Mouse (Mus musculus) gastrocnemius, postnatal 4 days (tissue): ENCODE data around the gene Arsg. TPM values are rescaled to one million over a fixed set of nuclear protein-coding genes. Genes with fewer than 3 reads are reported as not detected.

Source experiments
- DNase-seq, 2 experiments: peaks; one replicate each; pipeline ENCODE4 v3.0.0; 2021 to 2022; ENCODE audit warnings: low spot score in 2 of 2, mixed read lengths in 2 of 2
- total RNA-seq, 2 experiments: library from RNA; stranded (reverse); gene quantifications; 2 replicates each; pipeline ENCODE4 v1.2.3; 2021

Arsg gene
- total RNA-seq, 2 experiments from 2014 or later, result 11.3 to 12.4 TPM

GRCm38 (mm10) chr11:109494890-109495770, 22.0 kb downstream of the Arsg start:
- DNase-seq, result no peak

- no peak for DNase-seq
Observed at GRCm38 (mm10) chr11:109495771-109496474, 22.7 kb downstream of the Arsg start.

GRCm38 (mm10) chr11:109496475-109496993, 23.4 kb downstream of the Arsg start:
- no peak for DNase-seq

- no peak for DNase-seq
Observed at GRCm38 (mm10) chr11:109496996-109497714, 24.0 kb downstream of the Arsg start.

- no peak for DNase-seq
Observed at GRCm38 (mm10) chr11:109497990-109498389, 24.8 kb downstream of the Arsg start.

- no peak for DNase-seq
Observed at GRCm38 (mm10) chr11:109500206-109500605, 27.0 kb downstream of the Arsg start.

- no peak for DNase-seq
Observed at GRCm38 (mm10) chr11:109504977-109505376, 31.8 kb downstream of the Arsg start.

- no peak for DNase-seq
Observed at GRCm38 (mm10) chr11:109505823-109506222, 32.6 kb downstream of the Arsg start.

GRCm38 (mm10) chr11:109507068-109507467, 33.9 kb downstream of the Arsg start:
- DNase-seq, result no peak

GRCm38 (mm10) chr11:109512995-109513675, 40.0 kb downstream of the Arsg start:
- no peak for DNase-seq

- DNase-seq, result no peak
Observed at GRCm38 (mm10) chr11:109514064-109514612, 41.0 kb downstream of the Arsg start.

GRCm38 (mm10) chr11:109517330-109517729, 44.2 kb downstream of the Arsg start:
- no peak for DNase-seq

GRCm38 (mm10) chr11:109517816-109518215, 44.6 kb downstream of the Arsg start:
- DNase-seq, result no peak

- no peak for DNase-seq
Observed at GRCm38 (mm10) chr11:109520958-109521357, 47.8 kb downstream of the Arsg start.

GRCm38 (mm10) chr11:109524869-109525268, 51.7 kb downstream of the Arsg start:
- no peak for DNase-seq

- no peak for DNase-seq
Observed at GRCm38 (mm10) chr11:109525571-109525970, 52.4 kb downstream of the Arsg start.

GRCm38 (mm10) chr11:109530030-109530429, 56.9 kb downstream of the Arsg start:
- DNase-seq, result no peak

- DNase-seq, result no peak
Observed at GRCm38 (mm10) chr11:109535966-109536365, 62.8 kb downstream of the Arsg start.

- no peak for DNase-seq
Observed at GRCm38 (mm10) chr11:109536939-109537338, 63.8 kb downstream of the Arsg start.

- DNase-seq, result no peak
Observed at GRCm38 (mm10) chr11:109539290-109539689, 66.1 kb downstream of the Arsg start.

- DNase-seq, result no peak
Observed at GRCm38 (mm10) chr11:109543466-109543865, 70.3 kb downstream of the Arsg start.
